Mouse (Mus musculus): ENCODE measurements around the gene Gm45062.

GRCm38 (mm10) chr6:8640863-8641262 is 381.6 kb downstream of the Gm45062 start:
- TF ChIP-seq CTCF (IDR thresholded peaks at IDR 0.05; ENCODE audit: extremely low read depth, insufficient read depth, insufficient read length, insufficient replicate concordance) (no peak), POLR2A (IDR thresholded peaks at IDR 0.05; ENCODE audit: low read depth, low read length) (no peak)

Measured in spleen, adult 2 months (tissue).